7 mouse cellular contexts compared by ENCODE assay signal in the genomic region with DNA sequence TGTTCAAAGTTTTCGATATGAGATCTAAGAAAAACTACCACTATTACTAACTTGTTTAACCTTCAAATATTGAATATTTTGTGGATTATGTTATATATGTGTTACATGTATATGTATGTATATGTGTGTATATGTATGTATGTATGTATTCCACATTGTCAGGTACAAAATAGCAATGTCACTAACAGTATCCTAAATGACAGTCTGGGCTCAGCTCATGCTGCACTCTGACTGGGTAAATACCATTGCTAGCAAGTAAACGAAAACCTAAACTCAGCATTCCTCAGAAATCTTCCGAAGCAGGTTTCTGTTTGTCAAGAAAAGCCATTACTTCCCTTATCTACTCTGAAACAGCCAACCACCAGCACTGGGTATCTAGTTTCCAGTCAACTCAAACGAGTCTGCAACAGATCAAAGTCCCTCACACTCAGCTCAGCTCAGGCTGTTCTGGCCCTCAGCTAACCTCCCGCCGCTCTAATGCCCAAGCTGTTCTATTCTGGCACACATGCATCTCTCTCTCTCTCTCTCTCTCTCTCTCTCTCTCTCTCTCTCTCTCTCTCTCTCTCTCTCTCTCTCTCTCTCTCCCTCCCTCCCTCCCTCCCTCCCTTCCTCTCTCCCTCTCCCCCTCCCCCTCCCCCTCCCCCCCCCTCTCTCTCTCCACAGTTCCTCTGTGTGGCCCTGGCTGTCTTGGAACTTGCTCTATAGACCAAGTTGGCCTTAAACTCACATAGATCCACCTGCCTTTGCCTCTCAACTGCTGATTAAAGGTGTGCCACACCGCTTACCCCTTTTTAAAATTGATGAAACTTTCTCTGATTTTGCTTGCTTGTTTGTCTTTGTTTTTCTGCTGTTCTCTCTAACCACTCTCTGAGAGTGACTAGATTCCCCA. TPM values are rescaled to one million over a fixed set of nuclear protein-coding genes. Genes with fewer than 3 reads are reported as not detected.
DNase-seq lines count a peak whose midpoint lies in the region; ATAC-seq lines count a peak whose summit lies in the region.

No protein-coding gene starts in this region.

- H3K36me3 ChIP-seq in midbrain, embryonic 11.5 days (ENCODE audit: control insufficient read depth, insufficient read depth, low read length), result no peaks in the 10 kb centered on the region
- H3K36me3 ChIP-seq in midbrain, embryonic 16.5 days (ENCODE audit: control insufficient read depth, insufficient read depth, low read length), result no peaks in the 10 kb centered on the region
- no peaks in the 10 kb centered on the region for H3K36me3 ChIP-seq in stomach, embryonic 15.5 days

- no peak overlapping the region for H3K4me2 ChIP-seq in midbrain, embryonic 11.5 days
- H3K4me2 ChIP-seq in midbrain, embryonic 16.5 days (ENCODE audit: low read length), result no peak overlapping the region
- no peak overlapping the region for H3K4me2 ChIP-seq in stomach, embryonic 15.5 days

- no peak overlapping the region for H3K27ac ChIP-seq in midbrain, embryonic 11.5 days (ENCODE audit: low read depth, low read length)
- H3K27ac ChIP-seq in midbrain, embryonic 16.5 days (ENCODE audit: low read length), result no peak overlapping the region
- H3K27ac ChIP-seq in stomach, embryonic 15.5 days, result peak overlapping the region; percentile 40; the same call in 1 of the 2 replicates

- 58% methylated on average over 7 of the region's 7 CpGs for WGBS in midbrain, embryonic 11.5 days
- WGBS in midbrain, embryonic 16.5 days, result 52% methylated on average over 7 of the region's 7 CpGs
- 13% methylated on average over 7 of the region's 7 CpGs for WGBS in large intestine, adult 2 months
- WGBS in stomach, embryonic 15.5 days, result 27% methylated on average over 7 of the region's 7 CpGs

- H3K27me3 ChIP-seq in midbrain, embryonic 11.5 days (ENCODE audit: control insufficient read depth, insufficient read depth, low read length), result no peaks in the 10 kb centered on the region
- H3K27me3 ChIP-seq in midbrain, embryonic 16.5 days (ENCODE audit: control insufficient read depth, insufficient read depth, low read depth, low read length), result no peaks in the 10 kb centered on the region
- H3K27me3 ChIP-seq in stomach, embryonic 15.5 days (replicated peaks), result no peaks in the 10 kb centered on the region

- H3K4me1 ChIP-seq in midbrain, embryonic 11.5 days (ENCODE audit: control insufficient read depth, insufficient read depth, low read length), result no peaks in the 10 kb centered on the region
- H3K4me1 ChIP-seq in midbrain, embryonic 16.5 days (ENCODE audit: control insufficient read depth, insufficient read depth, low read length), result no peaks in the 10 kb centered on the region
- no peaks in the 10 kb centered on the region for H3K4me1 ChIP-seq in stomach, embryonic 15.5 days

- H3K4me3 ChIP-seq in midbrain, embryonic 11.5 days (ENCODE audit: low read depth, low read length), result no peak overlapping the region
- H3K4me3 ChIP-seq in midbrain, embryonic 16.5 days (ENCODE audit: low read depth, low read length), result no peak overlapping the region
- H3K4me3 ChIP-seq in stomach, embryonic 15.5 days (replicated peaks), result no peak overlapping the region

- peak; percentile 78 for DNase-seq in midbrain, embryonic 11.5 days (ENCODE audit: low spot score, missing footprints)
- peak; percentile 58 for DNase-seq in forelimb bud, embryonic 11.5 days (ENCODE audit: low read depth, low spot score)
- peak; percentile 32 for DNase-seq in large intestine, adult 2 months (ENCODE audit: low read depth, low spot score)
- DNase-seq in left cerebral cortex, postnatal 4 days, result no peak
- no peak for DNase-seq in layer of hippocampus, adult 11-12 months (ENCODE audit: low spot score)

- intact Hi-C loops in left cerebral cortex, postnatal 4 days (cut with DNase I), result no loop called here

- H3K9ac ChIP-seq in midbrain, embryonic 11.5 days (ENCODE audit: low read length), result no peak overlapping the region
- no peak overlapping the region for H3K9ac ChIP-seq in midbrain, embryonic 16.5 days (ENCODE audit: low read depth, low read length)
- H3K9ac ChIP-seq in stomach, embryonic 15.5 days, result no peak overlapping the region

- ATAC-seq in midbrain, embryonic 11.5 days (ENCODE audit: low FRiP score), result peak; percentile 54
- ATAC-seq in midbrain, embryonic 16.5 days, result no peak
- peak; percentile 96 for ATAC-seq in stomach, embryonic 15.5 days (ENCODE audit: insufficient read depth, low FRiP score, low read depth)

- H3K9me3 ChIP-seq in midbrain, embryonic 11.5 days (ENCODE audit: control insufficient read depth, low read length), result no peaks in the 10 kb centered on the region
- no peaks in the 10 kb centered on the region for H3K9me3 ChIP-seq in midbrain, embryonic 16.5 days (replicated peaks; ENCODE audit: control insufficient read depth, low read length, poor library complexity, severe bottlenecking)
- H3K9me3 ChIP-seq in stomach, embryonic 15.5 days, result no peaks in the 10 kb centered on the region

RNA-seq across cellular contexts. Expression of a gene that starts 9.5 kb away (rescaled TPM):
- 226 and 241 TPM in 2 replicates for polyA plus RNA-seq in midbrain, embryonic 11.5 days (2014; fragmentation: Nextera tagmentation; extraction: Ambion mirVana)
- 39.8 and 50.8 TPM in 2 replicates for polyA plus RNA-seq in midbrain, embryonic 16.5 days (2015; fragmentation: Nextera tagmentation; extraction: Ambion mirVana)
- polyA plus RNA-seq in large intestine, adult 2 months (2012; rRNA removed), result 2.8 and 4.2 TPM in 2 replicates
- 173 and 184 TPM in 2 replicates for polyA plus RNA-seq in stomach, embryonic 15.5 days (2015; fragmentation: Nextera tagmentation; extraction: Ambion mirVana)
- 10 to 100 TPM; 13.3 to 14.2 TPM for total RNA-seq in left cerebral cortex, postnatal 4 days (2021)

Comparison
In these comparisons a context has a peak if more than half of its experiments do, and no peak if none do; other contexts are left out.
1. DNase-seq: peak in midbrain, embryonic 11.5 days (single experiment), forelimb bud, embryonic 11.5 days (single experiment) and large intestine, adult 2 months (single experiment); none in left cerebral cortex, postnatal 4 days (single experiment) and layer of hippocampus, adult 11-12 months (single experiment).